Mouse (Mus musculus): ENCODE measurements around the gene Sec24a. TPM values are rescaled to one million over a fixed set of nuclear protein-coding genes. Genes with fewer than 3 reads are reported as not detected.
"Not testable (repeated sequence)": the region's sequence is repeated elsewhere in the genome, so short reads cannot be mapped to it uniquely, and the experiment has no call there.

The Sec24a gene
- total and polyA plus RNA-seq, 3 experiments = 9.3 to 16.6 (median 15.3) TPM

- intact Hi-C loops (cut with DNase I) = no loop called here
These were observed 88.0 kb downstream of the Sec24a start for GRCm38 (mm10) chr11:51675386-51675785.

GRCm38 (mm10) chr11:51673291-51673690 is 90.1 kb downstream of the Sec24a start:
- no peak overlapping the region for H3K27ac ChIP-seq
- DNase-seq = no peak
- no peak overlapping the region for H3K9ac ChIP-seq (ENCODE audit: low read depth, low read length)
- H3K36me3 ChIP-seq (ENCODE audit: control insufficient read depth, insufficient read depth, low read length) = no peaks in the 10 kb centered on the region
- TF ChIP-seq EP300 (IDR thresholded peaks at IDR 0.05; ENCODE audit: insufficient read depth, low read depth, low read length) (no peak), CTCF (IDR thresholded peaks at IDR 0.05) (no peak), POLR2A (IDR thresholded peaks at IDR 0.05; ENCODE audit: insufficient read depth, low read depth, low read length) (no peak)
- WGBS = 77% methylated on average over 9 of the region's 9 CpGs
- intact Hi-C loops (cut with DNase I) = no loop called here
- no peaks in the 10 kb centered on the region for H3K79me2 ChIP-seq (replicated peaks; ENCODE audit: control insufficient read depth, insufficient read depth, low read length)
- H3K4me3 ChIP-seq = no peak overlapping the region
- H3K27me3 ChIP-seq (ENCODE audit: control insufficient read depth, insufficient read depth, low read length) = no peaks in the 10 kb centered on the region
- H3K4me1 ChIP-seq (ENCODE audit: control insufficient read depth, insufficient read depth, low read length) = no peaks in the 10 kb centered on the region; the same call in 1 of the 2 replicates

More at GRCm38 (mm10) chr11:51675386-51675785, 88.0 kb downstream of the Sec24a start:
- no peak for TF ChIP-seq EP300 (IDR thresholded peaks at IDR 0.05; ENCODE audit: insufficient read depth, low read depth, low read length)
- TF ChIP-seq CTCF (IDR thresholded peaks at IDR 0.05) = no peak
- no peak for TF ChIP-seq POLR2A (IDR thresholded peaks at IDR 0.05; ENCODE audit: insufficient read depth, low read depth, low read length)
- Histone ChIP-seq H3K79me2 (replicated peaks; ENCODE audit: control insufficient read depth, insufficient read depth, low read length) (no peaks in the 10 kb centered on the region), H3K9ac (ENCODE audit: low read depth, low read length) (no peak overlapping the region), H3K4me3 (no peak overlapping the region), H3K27me3 (ENCODE audit: control insufficient read depth, insufficient read depth, low read length) (no peaks in the 10 kb centered on the region), H3K4me1 (ENCODE audit: control insufficient read depth, insufficient read depth, low read length) (no peaks in the 10 kb centered on the region; the same call in 1 of the 2 replicates), H3K27ac (no peak overlapping the region), H3K36me3 (ENCODE audit: control insufficient read depth, insufficient read depth, low read length) (no peaks in the 10 kb centered on the region)
- no peak for DNase-seq
- 76% methylated on average over 5 of the region's 5 CpGs for WGBS

- Histone ChIP-seq H3K4me1 (ENCODE audit: control insufficient read depth, insufficient read depth, low read length) (no peaks in the 10 kb centered on the region; the same call in 1 of the 2 replicates), H3K79me2 (replicated peaks; ENCODE audit: control insufficient read depth, insufficient read depth, low read length) (no peaks in the 10 kb centered on the region), H3K27me3 (ENCODE audit: control insufficient read depth, insufficient read depth, low read length) (no peaks in the 10 kb centered on the region), H3K27ac (no peak overlapping the region), H3K9ac (ENCODE audit: low read depth, low read length) (no peak overlapping the region), H3K4me3 (no peak overlapping the region), H3K36me3 (ENCODE audit: control insufficient read depth, insufficient read depth, low read length) (no peaks in the 10 kb centered on the region)
- 80% methylated on average over 2 of the region's 2 CpGs for WGBS
- intact Hi-C loops (cut with DNase I) = no loop called here
- TF ChIP-seq EP300 (IDR thresholded peaks at IDR 0.05; ENCODE audit: insufficient read depth, low read depth, low read length) (no peak), CTCF (IDR thresholded peaks at IDR 0.05) (no peak), POLR2A (IDR thresholded peaks at IDR 0.05; ENCODE audit: insufficient read depth, low read depth, low read length) (no peak)
- DNase-seq = no peak
These were observed 92.1 kb downstream of the Sec24a start for GRCm38 (mm10) chr11:51671376-51671775.

- intact Hi-C loops (cut with DNase I) = no loop called here
- no peaks in the 10 kb centered on the region for H3K79me2 ChIP-seq (replicated peaks; ENCODE audit: control insufficient read depth, insufficient read depth, low read length)
- no peak overlapping the region for H3K9ac ChIP-seq (ENCODE audit: low read depth, low read length)
- no peak overlapping the region for H3K4me3 ChIP-seq
- TF ChIP-seq EP300 (IDR thresholded peaks at IDR 0.05; ENCODE audit: insufficient read depth, low read depth, low read length) = no peak
- no peak for TF ChIP-seq POLR2A (IDR thresholded peaks at IDR 0.05; ENCODE audit: insufficient read depth, low read depth, low read length)
- TF ChIP-seq CTCF (IDR thresholded peaks at IDR 0.05) = no peak
- DNase-seq = no peak
- no peaks in the 10 kb centered on the region for H3K36me3 ChIP-seq (ENCODE audit: control insufficient read depth, insufficient read depth, low read length)
- H3K4me1 ChIP-seq (ENCODE audit: control insufficient read depth, insufficient read depth, low read length) = no peaks in the 10 kb centered on the region; the same call in 1 of the 2 replicates
- H3K27ac ChIP-seq = no peak overlapping the region
- 91% methylated on average over 7 of the region's 7 CpGs for WGBS
- H3K27me3 ChIP-seq (ENCODE audit: control insufficient read depth, insufficient read depth, low read length) = no peaks in the 10 kb centered on the region
These were observed 92.6 kb downstream of the Sec24a start for GRCm38 (mm10) chr11:51670846-51671245.

GRCm38 (mm10) chr11:51664747-51665146 is 98.7 kb downstream of the Sec24a start:
- H3K4me1 ChIP-seq (ENCODE audit: control insufficient read depth, insufficient read depth, low read length); H3K4me3 ChIP-seq; intact Hi-C loops (cut with DNase I); H3K36me3 ChIP-seq (ENCODE audit: control insufficient read depth, insufficient read depth, low read length); H3K79me2 ChIP-seq (replicated peaks; ENCODE audit: control insufficient read depth, insufficient read depth, low read length); H3K27me3 ChIP-seq (ENCODE audit: control insufficient read depth, insufficient read depth, low read length); H3K9ac ChIP-seq (ENCODE audit: low read depth, low read length); H3K27ac ChIP-seq; DNase-seq: not testable (repeated sequence)
- WGBS = 92% methylated on average over 7 of the region's 7 CpGs

- Histone ChIP-seq H3K9ac (ENCODE audit: low read depth, low read length) (no peak overlapping the region), H3K79me2 (replicated peaks; ENCODE audit: control insufficient read depth, insufficient read depth, low read length) (no peaks in the 10 kb centered on the region), H3K27me3 (ENCODE audit: control insufficient read depth, insufficient read depth, low read length) (no peaks in the 10 kb centered on the region), H3K4me3 (no peak overlapping the region), H3K27ac (no peak overlapping the region), H3K4me1 (ENCODE audit: control insufficient read depth, insufficient read depth, low read length) (peaks cover 3% of the 10 kb centered on the region), H3K36me3 (ENCODE audit: control insufficient read depth, insufficient read depth, low read length) (no peaks in the 10 kb centered on the region)
- DNase-seq = no peak
- intact Hi-C loops (cut with DNase I) = no loop called here
- TF ChIP-seq POLR2A (IDR thresholded peaks at IDR 0.05; ENCODE audit: insufficient read depth, low read depth, low read length) (no peak), EP300 (IDR thresholded peaks at IDR 0.05; ENCODE audit: insufficient read depth, low read depth, low read length) (no peak), CTCF (IDR thresholded peaks at IDR 0.05) (no peak)
- 71% methylated on average over 7 of the region's 7 CpGs for WGBS
These were observed 100.8 kb downstream of the Sec24a start for GRCm38 (mm10) chr11:51662632-51663031.

All from heart, adult 2 months (tissue).